Mouse (Mus musculus) urinary bladder, postnatal 25 days (tissue): ENCODE data around the gene Atf6b.
A peak's percentile ranks its signal among the peaks of the same experiment; 100 is the strongest.

ENCODE experiments used
- DNase-seq: peaks from one replicate; pipeline ENCODE4 v3.0.0; 2022; ENCODE audit warnings: low spot score

Gene Atf6b

DNA sequence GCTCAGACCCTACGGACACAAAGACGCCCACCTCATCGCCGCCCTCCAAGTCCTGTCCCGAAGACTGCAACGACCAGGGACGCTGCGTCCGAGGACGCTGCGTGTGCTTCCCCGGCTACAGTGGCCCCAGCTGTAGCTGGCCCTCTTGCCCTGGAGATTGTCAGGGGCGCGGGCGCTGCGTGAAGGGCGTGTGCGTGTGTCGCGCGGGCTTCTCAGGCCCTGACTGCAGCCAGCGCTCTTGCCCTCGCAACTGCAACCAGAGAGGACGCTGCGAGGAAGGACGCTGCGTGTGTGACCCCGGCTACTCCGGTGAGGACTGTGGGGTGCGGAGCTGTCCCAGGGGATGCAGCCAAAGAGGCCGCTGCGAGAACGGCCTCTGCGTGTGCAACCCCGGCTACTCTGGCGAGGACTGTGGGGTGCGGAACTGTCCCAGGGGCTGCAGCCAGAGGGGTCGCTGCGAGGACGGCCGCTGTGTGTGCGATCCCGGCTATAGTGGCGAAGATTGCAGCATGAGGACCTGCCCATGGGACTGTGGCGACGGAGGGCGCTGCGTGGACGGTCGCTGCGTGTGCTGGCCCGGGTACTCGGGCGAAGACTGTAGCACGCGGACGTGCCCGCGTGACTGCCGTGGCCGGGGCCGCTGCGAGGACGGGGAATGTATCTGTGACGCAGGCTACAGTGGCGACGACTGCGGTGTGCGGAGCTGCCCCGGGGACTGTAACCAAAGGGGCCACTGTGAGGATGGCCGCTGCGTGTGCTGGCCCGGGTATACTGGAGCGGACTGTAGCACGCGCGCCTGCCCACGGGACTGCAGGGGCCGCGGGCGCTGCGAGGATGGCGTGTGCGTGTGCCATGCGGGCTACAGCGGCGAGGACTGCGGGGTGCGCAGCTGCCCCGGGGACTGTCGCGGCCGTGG, 24.5 kb downstream of the Atf6b start:
- no peak for DNase-seq

DNA sequence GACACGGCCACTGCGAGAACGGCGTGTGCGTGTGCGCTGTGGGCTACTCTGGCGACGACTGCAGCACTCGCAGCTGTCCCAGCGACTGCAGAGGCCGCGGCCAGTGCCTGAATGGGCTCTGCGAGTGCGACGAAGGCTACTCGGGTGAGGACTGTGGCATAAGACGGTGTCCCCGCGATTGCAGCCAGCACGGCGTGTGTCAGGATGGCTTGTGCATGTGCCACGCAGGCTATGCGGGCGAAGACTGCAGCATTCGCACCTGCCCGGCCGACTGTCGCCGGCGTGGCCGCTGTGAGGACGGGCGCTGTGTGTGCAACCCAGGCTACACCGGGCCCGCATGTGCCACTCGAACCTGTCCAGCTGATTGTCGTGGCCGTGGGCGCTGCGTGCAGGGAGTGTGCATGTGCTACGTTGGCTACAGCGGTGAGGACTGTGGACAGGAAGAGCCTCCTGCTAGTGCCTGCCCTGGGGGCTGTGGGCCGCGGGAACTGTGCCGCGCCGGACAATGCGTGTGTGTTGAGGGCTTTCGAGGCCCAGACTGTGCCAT, 25.4 kb downstream of the Atf6b start:
- no peak for DNase-seq

DNA sequence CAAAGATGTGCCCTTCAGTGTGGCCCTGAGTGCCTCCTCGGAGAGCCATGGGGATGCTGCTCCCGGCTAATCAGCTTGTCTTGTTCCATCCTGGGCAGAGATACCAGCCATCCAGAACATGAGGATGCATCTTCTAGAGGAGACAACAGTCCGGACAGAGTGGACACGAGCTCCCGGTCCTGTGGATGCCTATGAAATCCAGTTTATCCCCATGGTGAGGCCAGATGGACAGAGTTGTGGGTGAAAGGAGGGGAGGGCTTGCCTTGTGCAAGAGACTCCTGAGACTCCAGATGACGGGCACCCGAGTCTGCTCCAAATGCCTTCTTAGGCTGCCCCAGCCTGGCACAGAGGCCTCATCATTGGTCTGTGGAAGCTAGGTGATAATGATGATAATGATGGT, 26.2 kb downstream of the Atf6b start:
- no peak for DNase-seq

DNA sequence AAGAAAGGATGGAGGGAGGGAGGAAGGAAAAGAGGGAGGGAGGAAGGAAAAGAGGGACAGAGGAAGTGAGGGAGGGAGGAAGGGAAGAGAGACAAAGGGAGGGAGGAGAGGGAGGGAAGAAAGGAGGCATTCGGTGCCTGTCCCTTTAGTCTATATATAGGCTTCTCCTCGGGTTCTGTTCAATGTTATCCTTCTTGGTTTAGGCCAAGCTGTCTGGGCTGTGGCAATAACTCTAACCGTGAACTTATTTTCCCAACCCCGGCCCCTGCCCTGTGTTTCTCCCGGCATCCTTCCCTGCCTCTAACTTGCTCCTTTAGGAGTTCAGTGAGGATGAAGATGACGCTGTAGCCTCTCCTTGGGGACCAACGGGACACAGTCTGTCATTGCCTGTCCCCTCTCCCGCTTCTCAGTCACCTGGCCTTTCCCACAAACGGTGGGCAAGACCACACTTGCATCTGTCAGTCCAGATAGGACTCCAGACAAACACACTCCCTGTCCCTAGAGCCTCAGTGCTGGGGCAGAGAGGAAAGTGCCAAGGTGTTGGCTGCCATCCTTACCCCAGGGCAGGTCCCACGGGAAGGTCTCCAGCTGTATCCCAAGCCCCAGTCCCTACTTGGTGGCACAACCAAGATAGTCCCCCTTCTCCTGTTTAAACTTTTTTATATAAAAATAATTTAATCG, 27.7 kb downstream of the Atf6b start:
- no peak for DNase-seq

DNA sequence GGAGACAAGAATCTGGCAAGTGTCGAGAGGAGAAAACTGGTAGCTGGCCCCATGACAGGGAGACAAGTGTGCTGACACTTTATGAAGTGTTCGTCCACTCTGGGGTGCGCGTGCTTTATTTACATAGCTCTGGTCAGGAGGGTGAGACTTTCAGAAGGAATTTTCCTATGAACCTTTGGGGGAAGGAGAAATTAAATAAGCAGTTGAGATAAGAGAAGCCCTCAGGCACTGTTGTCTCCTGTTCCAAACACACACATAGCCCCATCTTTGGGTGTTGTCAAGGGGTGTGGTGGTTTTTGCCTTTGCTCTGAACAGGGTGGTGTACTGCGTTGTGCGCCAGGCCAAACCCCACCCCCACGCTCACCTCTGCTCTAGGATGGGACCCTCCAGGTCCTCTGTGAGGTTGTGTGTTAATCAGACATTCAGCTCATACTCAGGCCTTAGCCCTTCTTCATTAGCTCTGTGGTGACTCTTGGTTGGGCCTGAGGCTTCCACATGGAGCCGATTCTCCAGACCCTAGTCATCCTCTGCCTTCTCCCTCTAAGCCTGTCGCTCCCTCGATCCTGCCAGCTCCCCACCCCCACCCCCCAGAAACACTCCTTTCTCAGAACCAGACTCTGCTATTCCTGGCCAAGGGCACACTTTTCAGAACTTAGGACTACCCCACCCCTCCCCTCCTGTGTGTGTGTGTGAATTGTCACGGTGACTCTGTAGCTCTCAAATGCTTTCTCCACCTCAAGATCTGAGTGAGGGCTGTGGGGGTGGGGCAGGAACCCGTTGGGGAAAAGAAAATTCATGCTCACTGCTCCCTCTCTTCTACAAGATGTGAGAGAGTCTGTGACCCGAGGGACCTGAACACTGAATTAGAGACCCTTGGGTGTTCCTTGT, 28.5 kb downstream of the Atf6b start:
- DNase-seq: no peak

DNA sequence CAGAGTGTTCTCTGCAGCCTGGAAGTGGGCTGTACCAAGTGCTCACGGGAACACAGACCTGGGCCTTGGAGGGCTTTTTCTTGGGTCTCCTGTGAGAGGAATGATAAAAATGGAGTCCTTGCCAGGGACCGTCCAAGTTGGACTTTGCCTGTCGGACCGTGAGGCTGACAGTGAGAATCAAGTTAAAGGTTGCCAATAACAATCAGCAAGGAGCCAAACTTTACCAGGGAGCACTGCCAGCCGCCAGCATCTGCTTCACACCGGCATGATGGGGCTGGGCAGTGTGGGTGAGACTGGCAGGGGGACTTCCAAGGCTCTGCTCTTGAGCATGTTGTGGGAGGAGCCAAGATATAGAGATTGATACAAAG, 29.1 kb downstream of the Atf6b start:
- DNase-seq: no peak

DNA sequence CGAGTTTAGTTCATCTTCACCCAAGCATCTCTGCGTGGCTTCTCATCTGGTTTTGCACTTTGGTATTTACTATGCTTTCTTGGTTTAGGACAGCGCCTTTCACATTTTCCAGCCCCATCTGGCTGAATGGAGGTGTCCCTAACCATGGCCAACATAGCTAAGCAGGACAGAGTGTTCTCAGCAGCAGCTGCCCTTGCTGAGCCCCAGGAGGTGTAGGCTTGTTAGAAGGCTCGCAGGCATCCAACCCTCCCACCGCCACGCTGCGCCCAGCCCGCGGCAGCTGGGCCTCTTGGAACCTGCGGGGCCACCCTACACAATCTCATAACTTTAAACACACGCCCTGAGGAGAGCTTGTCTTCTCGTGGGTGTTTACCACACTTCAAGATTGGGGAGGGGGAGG, 29.7 kb downstream of the Atf6b start:
- no peak for DNase-seq

DNA sequence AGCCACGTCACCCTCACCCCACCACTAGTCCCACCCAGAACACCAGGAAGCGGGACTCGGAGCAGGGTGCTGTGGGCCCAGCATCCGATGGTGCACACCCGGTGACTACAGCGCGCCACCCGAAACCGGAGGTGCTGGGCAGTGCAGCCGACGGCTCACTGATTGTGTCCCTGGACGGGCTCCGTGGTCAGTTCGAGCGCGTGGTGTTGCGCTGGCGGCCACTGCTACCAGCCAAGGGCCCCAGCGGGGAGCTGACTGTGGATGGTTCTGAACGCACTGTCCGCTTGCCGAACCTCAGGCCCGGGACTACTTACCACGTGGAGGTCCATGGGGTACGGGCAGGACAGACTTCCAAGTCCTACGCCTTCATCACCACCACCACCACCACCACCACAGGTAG, 33.2 kb downstream of the Atf6b start:
- DNase-seq: no peak

DNA sequence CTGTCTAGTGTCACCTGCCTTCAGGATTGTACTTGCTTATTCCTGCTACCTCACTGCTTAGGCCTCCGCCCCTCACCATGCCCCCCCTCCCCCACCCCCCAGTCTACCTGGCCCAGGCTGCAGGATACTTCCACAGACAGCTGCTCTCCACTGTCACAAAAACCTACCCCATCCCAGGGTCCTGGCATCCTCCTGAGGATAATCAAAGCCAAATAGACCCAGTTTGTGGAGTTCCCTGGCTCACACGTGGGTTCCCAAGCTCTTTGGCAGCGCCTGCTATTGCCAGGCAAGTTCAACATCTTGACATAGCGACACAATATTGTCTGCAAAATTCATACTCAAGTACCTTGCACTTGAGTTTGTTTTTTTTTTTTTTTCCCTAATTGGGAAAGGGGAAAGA, 33.7 kb downstream of the Atf6b start:
- DNase-seq: no peak

DNA sequence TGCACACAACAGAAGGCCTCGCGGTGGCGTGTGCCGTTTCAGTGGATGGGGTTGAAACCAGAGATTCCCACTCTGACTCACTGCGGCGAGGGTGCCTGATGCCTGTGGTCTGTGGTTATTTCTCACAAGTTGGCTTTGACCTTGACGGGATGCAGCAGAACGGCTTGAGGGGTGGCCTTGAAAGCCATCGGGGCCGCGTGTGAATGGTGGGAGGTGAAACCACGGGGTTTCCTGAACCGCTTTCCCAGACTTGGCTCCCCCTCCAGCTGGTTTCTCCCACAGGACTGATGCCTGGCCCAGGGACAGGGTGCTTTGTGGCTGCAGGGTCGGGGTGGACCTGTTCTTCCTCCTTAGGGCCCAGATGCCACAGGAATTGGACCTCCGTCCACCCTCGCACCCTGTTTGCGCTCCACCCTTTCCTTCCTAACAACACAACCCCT, 34.2 kb downstream of the Atf6b start:
- DNase-seq: no peak

DNA sequence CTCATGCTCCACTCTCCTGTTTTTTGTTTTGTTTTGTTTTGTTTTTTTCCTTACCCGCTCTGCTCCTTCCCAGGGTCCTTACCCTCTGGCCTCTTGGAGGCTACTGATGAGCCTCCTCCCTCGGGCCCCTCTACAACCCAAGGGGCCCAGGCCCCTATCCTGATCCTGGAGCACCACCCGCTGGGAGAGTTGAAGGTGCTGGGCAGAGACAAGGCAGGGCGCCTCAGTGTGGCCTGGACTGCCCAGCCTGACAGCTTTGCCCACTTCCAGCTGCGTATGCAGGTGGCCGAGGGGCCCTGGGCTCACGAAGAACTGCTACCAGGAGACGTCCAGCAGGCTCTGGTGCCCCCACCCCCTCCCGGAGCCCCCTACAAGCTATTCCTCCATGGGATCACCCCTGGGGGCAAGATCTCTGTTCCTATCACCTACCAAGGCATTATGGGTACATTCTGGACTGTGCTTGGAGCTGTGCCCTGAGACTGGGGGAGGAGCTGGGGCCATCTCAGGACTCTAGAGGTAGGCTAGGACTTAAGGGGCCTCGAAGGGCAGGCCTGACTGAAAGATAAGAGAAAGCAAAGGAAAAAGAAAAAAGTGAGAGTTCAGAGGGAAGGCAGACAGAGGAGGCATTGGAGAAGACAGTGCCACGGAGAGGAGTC, 35.1 kb downstream of the Atf6b start:
- no peak for DNase-seq

DNA sequence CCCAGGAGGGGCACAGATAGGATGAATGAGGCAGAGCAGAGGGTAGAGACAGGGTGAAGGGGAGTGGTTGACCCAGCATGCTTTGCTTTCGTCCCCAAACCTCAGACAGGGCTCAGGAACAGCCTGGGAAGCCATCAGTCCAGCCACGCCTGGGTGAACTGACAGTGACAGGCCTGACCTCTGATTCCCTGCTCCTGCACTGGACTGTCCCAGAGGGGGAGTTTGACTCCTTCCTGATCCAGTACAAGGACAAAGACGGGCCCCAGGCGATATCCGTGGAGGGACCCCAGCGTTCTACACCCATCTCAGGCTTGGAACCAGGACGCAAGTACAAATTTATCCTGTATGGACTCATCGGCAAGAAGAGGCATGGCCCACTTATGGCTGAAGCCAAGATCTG, 36.2 kb downstream of the Atf6b start:
- no peak for DNase-seq

DNA sequence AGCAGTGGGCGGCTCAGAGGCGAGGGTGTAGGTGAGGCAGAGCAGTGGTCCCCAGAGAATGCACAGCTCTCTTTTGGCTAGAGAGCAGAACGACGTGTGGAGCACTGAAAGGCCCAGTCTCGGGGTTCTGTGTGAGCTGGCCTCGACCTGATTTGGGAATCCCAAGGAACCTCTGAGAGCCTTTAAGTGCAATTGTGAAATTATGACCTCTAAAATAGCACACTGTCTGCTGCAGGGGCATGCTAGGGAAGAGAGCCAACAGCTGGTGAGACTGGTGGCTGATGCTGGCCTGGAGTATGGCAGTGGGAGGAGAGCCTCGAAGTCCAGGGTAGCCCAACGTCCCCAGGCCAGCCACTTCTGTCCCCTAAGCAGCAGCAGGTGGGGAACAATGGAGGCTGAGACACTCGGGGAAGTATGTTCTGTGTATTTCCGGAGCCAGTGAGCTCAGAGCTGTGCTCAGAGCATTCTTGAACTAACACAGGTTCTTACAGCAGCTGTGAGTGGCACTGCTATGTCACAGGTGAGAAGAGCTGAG, 36.8 kb downstream of the Atf6b start:
- DNase-seq: no peak

DNA sequence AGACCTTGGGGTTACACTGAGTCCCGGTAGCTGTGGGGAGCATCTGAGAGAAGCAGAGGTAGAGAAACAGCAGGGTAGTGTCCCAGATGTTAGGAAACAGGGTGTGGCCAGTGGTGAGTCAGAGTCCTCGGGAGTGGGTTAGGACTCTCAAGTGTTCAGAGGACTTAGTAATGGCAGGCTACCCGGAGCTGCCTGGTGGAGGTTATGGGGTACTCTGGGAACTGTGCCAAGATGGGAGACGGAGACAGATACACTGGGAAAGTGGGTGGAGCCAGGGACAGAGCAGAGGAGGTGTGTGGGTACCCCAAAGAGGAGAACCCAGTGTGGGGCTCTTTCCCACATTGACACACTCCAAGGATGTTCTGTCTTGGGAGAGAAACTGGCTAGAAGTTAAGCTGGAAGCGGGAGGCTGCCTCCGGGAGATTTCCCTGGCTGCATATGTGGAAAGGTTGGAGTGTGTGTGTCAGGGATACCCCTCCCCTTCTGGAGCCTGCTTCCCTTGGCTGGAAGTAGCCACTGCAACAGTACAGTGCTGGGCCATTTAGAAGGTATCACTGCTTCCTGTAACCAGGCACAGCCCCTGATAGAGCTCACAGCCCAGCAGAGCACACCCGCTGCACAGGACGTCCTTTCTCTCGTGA, 37.4 kb downstream of the Atf6b start:
- DNase-seq: no peak

DNA sequence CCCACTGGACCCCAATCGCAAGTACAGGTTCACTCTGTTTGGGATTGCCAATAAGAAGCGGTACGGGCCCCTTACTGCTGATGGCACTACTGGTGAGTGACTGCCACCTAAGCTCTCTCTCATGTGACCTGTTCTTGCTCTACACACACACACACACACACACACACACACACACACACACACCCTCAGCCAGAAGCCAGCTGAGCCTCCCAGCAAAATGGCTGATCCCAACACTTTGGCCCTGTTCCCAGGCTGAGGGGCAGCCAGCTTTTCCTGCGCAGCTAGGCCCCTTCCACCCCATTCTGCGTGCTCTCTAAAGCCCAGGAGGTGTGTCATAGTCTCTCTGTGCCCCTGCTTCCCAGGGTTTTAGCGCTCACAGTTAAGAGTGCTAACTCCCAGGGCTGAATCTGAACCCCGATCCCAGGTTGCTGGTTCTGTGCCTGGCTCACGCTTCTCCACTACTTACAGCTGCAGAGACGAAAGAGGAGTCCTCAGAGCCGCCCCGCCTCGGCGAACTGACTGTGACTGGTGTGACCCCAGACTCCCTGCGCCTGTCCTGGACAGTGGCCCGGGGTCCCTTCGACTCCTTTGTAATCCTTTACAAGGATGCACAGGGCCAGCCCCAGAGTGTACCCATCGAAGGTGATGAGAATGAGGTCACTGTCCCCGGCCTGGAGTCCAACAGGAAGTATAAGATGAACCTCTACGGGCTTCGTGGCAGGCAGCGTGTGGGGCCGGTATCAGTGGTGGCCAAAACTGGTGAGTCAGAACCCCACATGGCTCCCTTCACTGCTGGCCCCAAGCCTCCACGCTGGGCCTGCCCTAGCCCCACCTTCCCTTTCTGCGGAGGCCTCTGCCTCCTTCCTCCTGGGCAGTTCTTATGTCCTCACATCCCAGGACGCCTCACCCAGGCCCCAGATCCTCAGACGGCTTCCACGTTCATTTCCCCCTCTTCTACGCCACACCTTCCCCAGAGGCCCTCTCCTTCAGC, 38.5 kb downstream of the Atf6b start:
- peak; percentile 48 for DNase-seq

DNA sequence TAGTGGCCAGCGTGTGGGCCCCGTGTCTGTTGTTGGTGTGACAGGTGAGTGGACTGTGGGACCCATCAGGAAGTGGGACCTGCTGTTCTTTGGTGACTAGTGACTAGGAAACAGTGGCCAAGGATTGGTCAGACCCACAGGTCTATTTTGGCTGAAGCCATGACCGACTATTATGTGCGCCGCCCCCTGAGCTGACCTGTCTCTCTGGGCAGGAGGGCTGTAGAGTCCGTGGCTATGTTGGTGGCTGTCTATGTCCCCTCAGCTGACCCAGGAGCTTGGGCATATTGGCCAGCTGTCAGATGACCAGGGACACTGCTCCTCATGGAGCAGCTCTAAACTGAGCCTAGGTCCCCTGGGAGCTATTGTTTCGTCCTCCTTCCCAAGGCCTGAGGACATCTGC, 41.9 kb downstream of the Atf6b start:
- DNase-seq: no peak

DNA sequence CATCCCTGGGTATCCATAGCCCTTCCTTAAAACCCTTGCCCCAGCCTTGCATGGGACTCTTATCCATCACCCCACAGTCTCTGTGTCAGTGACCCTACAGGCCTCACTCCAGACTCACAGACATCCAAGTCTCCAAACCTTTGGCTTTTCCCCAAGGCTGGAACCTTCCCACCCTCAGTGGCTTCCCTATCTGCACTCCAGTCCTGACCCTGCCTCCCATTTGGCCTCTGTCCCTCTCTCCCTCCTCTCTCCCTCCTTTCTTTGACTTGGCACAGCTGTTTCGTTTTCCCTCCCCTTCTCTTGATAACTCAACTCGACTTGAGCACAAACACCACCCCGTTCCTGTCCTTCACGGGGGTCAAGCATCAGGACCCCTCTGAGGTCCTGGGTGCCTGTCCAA, 43.5 kb downstream of the Atf6b start:
- no peak for DNase-seq

DNA sequence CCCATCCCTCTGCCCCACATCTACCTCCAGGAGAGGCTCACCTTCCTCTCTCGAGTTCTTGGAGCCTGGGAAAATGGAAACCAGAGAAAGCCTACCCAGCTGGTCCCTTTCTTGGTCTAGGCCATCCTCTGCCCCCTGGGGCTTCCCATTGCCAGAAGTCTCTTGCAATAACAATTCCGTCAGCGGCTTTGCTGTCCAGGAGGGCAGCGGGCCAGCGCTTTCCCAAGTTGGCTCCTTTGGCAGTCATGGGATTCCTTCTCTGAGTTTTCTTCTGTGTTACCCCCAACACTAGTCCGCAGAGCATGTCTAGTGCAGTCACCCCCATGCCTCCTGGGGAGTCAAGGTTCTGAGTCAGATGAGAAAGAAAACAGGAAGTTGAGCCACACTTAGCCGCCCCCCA, 46.0 kb downstream of the Atf6b start:
- peak; percentile 64 for DNase-seq

DNA sequence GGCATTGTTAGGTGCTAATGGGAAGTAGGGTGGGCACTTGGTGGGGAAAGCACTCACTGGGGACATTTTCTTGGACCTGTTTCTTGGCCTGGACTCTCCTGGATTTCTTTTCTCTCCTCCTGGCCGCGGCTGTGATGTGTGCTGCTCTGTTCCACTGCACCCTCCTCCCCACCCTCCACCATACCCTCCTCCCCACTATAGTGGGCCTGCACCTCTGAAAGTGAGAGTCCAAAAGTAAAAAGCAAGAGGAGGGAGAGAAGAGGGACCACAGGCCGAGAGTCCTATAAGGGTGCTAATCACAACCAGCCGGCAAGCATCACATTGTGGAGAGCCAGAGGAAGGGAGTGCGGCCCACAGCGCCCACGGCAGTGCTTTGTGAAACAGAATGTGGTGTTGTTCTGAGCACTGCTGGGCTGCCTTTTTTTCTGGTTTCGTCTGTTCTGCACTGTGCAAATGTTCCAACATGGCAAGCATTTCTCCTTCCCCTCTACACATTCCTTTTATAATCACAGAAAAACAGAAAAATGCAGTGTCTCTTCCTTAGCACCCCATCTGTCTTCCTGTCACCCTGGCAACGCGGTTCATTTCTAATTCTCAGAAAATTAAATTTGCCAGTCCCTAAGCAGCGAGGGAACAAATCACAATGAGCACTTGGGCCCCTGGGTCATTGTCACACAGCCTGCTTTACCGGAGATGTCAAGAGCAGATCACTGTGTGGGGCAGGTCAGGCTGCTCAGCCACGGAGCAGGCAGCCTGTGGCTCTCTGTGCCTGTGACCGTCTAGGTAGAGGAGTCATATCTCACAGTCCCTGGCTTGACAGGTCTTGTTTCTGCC, 52.8 kb downstream of the Atf6b start:
- DNase-seq: no peak
